Mouse (Mus musculus): ENCODE measurements around the gene Pla2g16. TPM values are rescaled to one million over a fixed set of nuclear protein-coding genes. Genes with fewer than 3 reads are reported as not detected.

Gene Pla2g16
- polyA plus RNA-seq, 1 experiment from 2014 or later, result 4.7 TPM

GRCm38 (mm10) chr19:7551550-7552300 is 5.5 kb upstream of the Pla2g16 start:
- no peak for ATAC-seq (ENCODE audit: low FRiP score)
- no peak overlapping the region for H3K4me3 ChIP-seq (replicated peaks)
- WGBS, result 72% methylated on average over 4 of the region's 4 CpGs
- H3K4me1 ChIP-seq, result no peaks in the 10 kb centered on the region
- no peak overlapping the region for H3K9ac ChIP-seq (replicated peaks)
- H3K27ac ChIP-seq (replicated peaks), result no peak overlapping the region
- H3K9me3 ChIP-seq (replicated peaks), result no peaks in the 10 kb centered on the region
- H3K4me2 ChIP-seq, result no peak overlapping the region
- H3K27me3 ChIP-seq (replicated peaks), result no peaks in the 10 kb centered on the region
- H3K36me3 ChIP-seq, result no peaks in the 10 kb centered on the region

- no peak overlapping the region for H3K9ac ChIP-seq (replicated peaks)
- ATAC-seq (ENCODE audit: low FRiP score), result no peak
- H3K9me3 ChIP-seq (replicated peaks), result no peaks in the 10 kb centered on the region
- H3K4me1 ChIP-seq, result peaks cover 3% of the 10 kb centered on the region
- H3K4me2 ChIP-seq, result no peak overlapping the region
- no peaks in the 10 kb centered on the region for H3K27me3 ChIP-seq (replicated peaks)
- H3K4me3 ChIP-seq (replicated peaks), result no peak overlapping the region
- H3K27ac ChIP-seq (replicated peaks), result no peak overlapping the region
- 93% methylated on average over 2 of the region's 2 CpGs for WGBS
- H3K36me3 ChIP-seq, result no peaks in the 10 kb centered on the region
These were observed 5.0 kb upstream of the Pla2g16 start for GRCm38 (mm10) chr19:7552301-7552673.

- Histone ChIP-seq H3K4me1 (peaks cover 10% of the 10 kb centered on the region), H3K4me3 (replicated peaks) (no peak overlapping the region), H3K9me3 (replicated peaks) (no peaks in the 10 kb centered on the region), H3K27ac (replicated peaks) (no peak overlapping the region), H3K27me3 (replicated peaks) (0 out of 2 replicates have a peak, but pooled peaks cover 6% of the 10 kb centered on the region), H3K4me2 (no peak overlapping the region), H3K9ac (replicated peaks) (no peak overlapping the region), H3K36me3 (no peaks in the 10 kb centered on the region)
- no peak for ATAC-seq (ENCODE audit: low FRiP score)
These were observed 3.8 kb upstream of the Pla2g16 start for GRCm38 (mm10) chr19:7553441-7553840.

GRCm38 (mm10) chr19:7554881-7555280 is 2.4 kb upstream of the Pla2g16 start:
- H3K9ac ChIP-seq (replicated peaks), result no peak overlapping the region
- H3K4me2 ChIP-seq, result no peak overlapping the region
- H3K4me1 ChIP-seq, result peaks cover 10% of the 10 kb centered on the region
- no peak for ATAC-seq (ENCODE audit: low FRiP score)
- H3K36me3 ChIP-seq, result no peaks in the 10 kb centered on the region
- no peak overlapping the region for H3K4me3 ChIP-seq (replicated peaks)
- H3K27ac ChIP-seq (replicated peaks), result no peak overlapping the region
- H3K9me3 ChIP-seq (replicated peaks), result no peaks in the 10 kb centered on the region
- WGBS, result 74% methylated on average over 4 of the region's 4 CpGs
- H3K27me3 ChIP-seq (replicated peaks), result 0 out of 2 replicates have a peak, but pooled peaks cover 6% of the 10 kb centered on the region

- Histone ChIP-seq H3K9me3 (replicated peaks) (no peaks in the 10 kb centered on the region), H3K36me3 (no peaks in the 10 kb centered on the region), H3K4me1 (peaks cover 10% of the 10 kb centered on the region), H3K27ac (replicated peaks) (no peak overlapping the region), H3K9ac (replicated peaks) (no peak overlapping the region), H3K4me3 (replicated peaks) (no peak overlapping the region), H3K4me2 (no peak overlapping the region), H3K27me3 (replicated peaks) (0 out of 2 replicates have a peak, but pooled peaks cover 6% of the 10 kb centered on the region)
- WGBS, result 97% methylated on average over 1 of the region's 1 CpGs
- ATAC-seq (ENCODE audit: low FRiP score), result no peak
These were observed 618 bp upstream of the Pla2g16 start for GRCm38 (mm10) chr19:7556641-7557040.

DNA sequence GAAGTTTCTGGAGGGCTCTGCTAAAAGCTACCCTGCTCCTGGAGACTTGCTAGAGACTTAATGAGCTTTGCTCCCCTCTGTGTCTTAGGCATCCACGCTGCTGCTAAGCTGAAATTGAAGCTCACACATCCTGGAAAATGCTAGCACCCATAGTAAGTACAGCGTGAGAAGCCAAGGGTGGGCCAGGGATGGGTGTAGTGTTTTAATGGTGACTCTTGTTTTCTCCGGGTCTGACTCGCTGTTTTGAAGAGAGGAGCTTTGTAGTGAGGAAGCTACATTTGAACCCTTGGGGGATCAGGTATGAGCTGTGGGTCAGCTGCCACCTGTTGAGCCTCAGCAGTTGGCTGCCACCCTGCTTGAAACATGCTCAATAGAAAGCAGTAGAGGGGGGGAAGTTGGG is 585 bp downstream of the Pla2g16 start:
- H3K4me3 ChIP-seq (replicated peaks), result peak overlapping the region; percentile 41
- H3K27ac ChIP-seq (replicated peaks), result no peak overlapping the region
- H3K36me3 ChIP-seq, result no peaks in the 10 kb centered on the region
- H3K4me2 ChIP-seq, result peak overlapping the region; percentile 72
- H3K27me3 ChIP-seq (replicated peaks), result 0 out of 2 replicates have a peak, but pooled peaks cover 6% of the 10 kb centered on the region
- ATAC-seq (ENCODE audit: low FRiP score), result no peak
- 10% methylated on average over 4 of the region's 4 CpGs for WGBS
- H3K9me3 ChIP-seq (replicated peaks), result no peaks in the 10 kb centered on the region
- 0 out of 2 replicates have a peak overlapping the region, but pooled peaks have one; percentile 31 for H3K9ac ChIP-seq (replicated peaks)
- H3K4me1 ChIP-seq, result peaks cover 10% of the 10 kb centered on the region

GRCm38 (mm10) chr19:7558675-7559074 is 1.4 kb downstream of the Pla2g16 start:
- peaks cover 10% of the 10 kb centered on the region for H3K4me1 ChIP-seq
- H3K27me3 ChIP-seq (replicated peaks), result 0 out of 2 replicates have a peak, but pooled peaks cover 6% of the 10 kb centered on the region
- WGBS, result 84% methylated on average over 4 of the region's 4 CpGs
- H3K36me3 ChIP-seq, result no peaks in the 10 kb centered on the region
- H3K4me2 ChIP-seq, result no peak overlapping the region
- H3K4me3 ChIP-seq (replicated peaks), result no peak overlapping the region
- ATAC-seq (ENCODE audit: low FRiP score), result no peak
- no peak overlapping the region for H3K27ac ChIP-seq (replicated peaks)
- no peak overlapping the region for H3K9ac ChIP-seq (replicated peaks)
- H3K9me3 ChIP-seq (replicated peaks), result no peaks in the 10 kb centered on the region

DNA sequence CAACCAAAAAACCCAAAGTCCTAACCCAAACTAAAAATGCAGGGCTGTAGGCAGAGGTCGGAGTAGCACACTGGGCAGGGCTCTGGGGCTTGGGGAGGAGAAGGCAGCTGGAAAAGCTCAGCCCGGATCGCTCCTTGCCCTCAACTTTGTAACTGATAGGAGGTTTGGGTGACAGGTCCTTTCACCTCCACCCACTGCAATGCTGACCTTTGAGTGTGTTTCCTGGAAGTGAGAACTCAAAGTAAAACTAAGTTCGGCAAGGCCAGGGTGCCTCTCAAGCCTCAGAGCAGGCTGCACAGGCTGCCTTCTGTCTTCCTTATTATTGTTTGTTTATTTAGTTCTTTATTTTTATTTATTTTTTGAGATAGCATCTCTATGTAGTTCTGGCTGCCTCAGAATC is 2.7 kb downstream of the Pla2g16 start:
- H3K4me1 ChIP-seq, result peaks cover 10% of the 10 kb centered on the region
- H3K4me3 ChIP-seq (replicated peaks), result no peak overlapping the region
- WGBS, result 87% methylated on average over 4 of the region's 4 CpGs
- no peak overlapping the region for H3K27ac ChIP-seq (replicated peaks)
- H3K27me3 ChIP-seq (replicated peaks), result 0 out of 2 replicates have a peak, but pooled peaks cover 6% of the 10 kb centered on the region
- H3K9me3 ChIP-seq (replicated peaks), result no peaks in the 10 kb centered on the region
- H3K9ac ChIP-seq (replicated peaks), result no peak overlapping the region
- ATAC-seq (ENCODE audit: low FRiP score), result no peak
- H3K36me3 ChIP-seq, result no peaks in the 10 kb centered on the region
- no peak overlapping the region for H3K4me2 ChIP-seq

DNA sequence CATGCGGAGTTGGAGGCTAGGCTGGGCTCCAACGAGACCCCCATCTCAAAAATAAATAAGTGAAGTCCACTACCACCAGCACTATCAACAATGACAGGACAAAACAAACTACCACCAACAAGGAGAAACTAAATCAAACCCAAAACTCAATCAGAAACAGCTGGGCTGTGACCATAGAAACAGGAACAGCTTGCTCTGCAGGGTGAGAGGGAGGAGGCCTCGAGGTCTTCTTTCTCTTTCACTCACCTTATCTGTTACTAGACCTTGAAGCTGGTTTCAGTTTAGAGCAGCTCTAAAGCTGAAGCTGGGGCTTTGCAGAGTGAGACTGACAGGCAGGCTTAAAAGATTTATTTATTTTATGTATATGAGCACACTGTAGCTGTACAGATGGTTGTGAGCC is 4.2 kb downstream of the Pla2g16 start:
- Histone ChIP-seq H3K27me3 (replicated peaks) (0 out of 2 replicates have a peak, but pooled peaks cover 6% of the 10 kb centered on the region), H3K27ac (replicated peaks) (no peak overlapping the region), H3K9ac (replicated peaks) (no peak overlapping the region), H3K4me1 (peaks cover 10% of the 10 kb centered on the region), H3K36me3 (no peaks in the 10 kb centered on the region), H3K4me2 (no peak overlapping the region), H3K4me3 (replicated peaks) (no peak overlapping the region), H3K9me3 (replicated peaks) (no peaks in the 10 kb centered on the region)
- ATAC-seq (ENCODE audit: low FRiP score), result no peak
- 75% methylated on average over 3 of the region's 3 CpGs for WGBS

- WGBS, result 83% methylated on average over 10 of the region's 10 CpGs
- Histone ChIP-seq H3K4me1 (peaks cover 4% of the 10 kb centered on the region), H3K4me3 (replicated peaks) (no peak overlapping the region), H3K4me2 (no peak overlapping the region), H3K27ac (replicated peaks) (no peak overlapping the region), H3K27me3 (replicated peaks) (0 out of 2 replicates have a peak, but pooled peaks cover 4% of the 10 kb centered on the region), H3K36me3 (no peaks in the 10 kb centered on the region), H3K9me3 (replicated peaks) (no peaks in the 10 kb centered on the region), H3K9ac (replicated peaks) (no peak overlapping the region)
- no peak for ATAC-seq (ENCODE audit: low FRiP score)
These were observed 5.4 kb downstream of the Pla2g16 start for GRCm38 (mm10) chr19:7562601-7563129.

GRCm38 (mm10) chr19:7563676-7564075 is 6.4 kb downstream of the Pla2g16 start:
- no peaks in the 10 kb centered on the region for H3K4me1 ChIP-seq
- no peaks in the 10 kb centered on the region for H3K36me3 ChIP-seq
- H3K9ac ChIP-seq (replicated peaks), result no peak overlapping the region
- 95% methylated on average over 2 of the region's 2 CpGs for WGBS
- no peak overlapping the region for H3K4me3 ChIP-seq (replicated peaks)
- H3K27ac ChIP-seq (replicated peaks), result no peak overlapping the region
- no peak for ATAC-seq (ENCODE audit: low FRiP score)
- no peaks in the 10 kb centered on the region for H3K9me3 ChIP-seq (replicated peaks)
- H3K4me2 ChIP-seq, result no peak overlapping the region
- no peaks in the 10 kb centered on the region for H3K27me3 ChIP-seq (replicated peaks)

DNA sequence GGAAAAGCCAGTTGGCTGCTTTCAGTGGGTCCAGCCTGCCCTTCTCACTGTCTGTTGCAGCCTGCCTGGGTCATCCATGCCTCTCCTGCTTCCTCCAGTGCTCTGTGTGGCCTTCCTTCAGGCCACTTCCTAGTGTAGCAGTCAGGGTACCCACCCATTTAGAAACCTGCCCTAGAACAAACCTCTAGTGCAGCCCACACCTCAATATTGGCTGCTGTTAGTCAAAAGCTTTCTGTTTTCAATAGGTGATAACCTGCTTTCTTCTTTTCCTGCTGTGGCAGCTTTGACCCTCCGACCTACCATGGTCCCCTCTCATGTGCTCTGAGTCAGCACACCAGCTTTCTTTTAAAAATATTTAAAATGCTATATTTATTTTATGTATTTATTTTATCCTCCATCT is 7.2 kb downstream of the Pla2g16 start:
- Histone ChIP-seq H3K27ac (replicated peaks) (no peak overlapping the region), H3K4me2 (no peak overlapping the region), H3K9ac (replicated peaks) (no peak overlapping the region), H3K27me3 (replicated peaks) (no peaks in the 10 kb centered on the region), H3K4me3 (replicated peaks) (no peak overlapping the region), H3K4me1 (no peaks in the 10 kb centered on the region), H3K36me3 (no peaks in the 10 kb centered on the region), H3K9me3 (replicated peaks) (no peaks in the 10 kb centered on the region)
- no peak for ATAC-seq (ENCODE audit: low FRiP score)
- 86% methylated on average over 1 of the region's 1 CpGs for WGBS

Data from neural tube, embryonic 15.5 days (tissue).